8 mouse cellular contexts compared by ENCODE assay signal in genomic region chr3:89727028-89727427, GRCm38 (mm10). TPM values are rescaled to one million over a fixed set of nuclear protein-coding genes. Genes with fewer than 3 reads are reported as not detected.
DNase-seq lines count a peak whose midpoint lies in the region; ATAC-seq and TF ChIP-seq lines count a peak whose summit lies in the region.

No protein-coding gene starts in this region.

- no peak for TF ChIP-seq POLR2A in lung, adult 2 months (IDR thresholded peaks at IDR 0.05; ENCODE audit: borderline replicate concordance, extremely low read depth, low read depth, low read length)

- H3K4me1 ChIP-seq in kidney, embryonic 15.5 days = peaks cover 14% of the 10 kb centered on the region
- peaks cover 61% of the 10 kb centered on the region for H3K4me1 ChIP-seq in E14TG2a.4 (replicated peaks; ENCODE audit: low read depth, low read length)
- peaks cover 10% of the 10 kb centered on the region for H3K4me1 ChIP-seq in heart, postnatal 0 days (ENCODE audit: control insufficient read depth, insufficient read depth)
- H3K4me1 ChIP-seq in lung, adult 2 months (ENCODE audit: control insufficient read depth, insufficient read depth, low read length) = no peaks in the 10 kb centered on the region; the same call in 1 of the 2 replicates

- H3K9ac ChIP-seq in kidney, embryonic 15.5 days = no peak overlapping the region
- H3K9ac ChIP-seq in heart, postnatal 0 days (replicated peaks; ENCODE audit: low read depth, low read length) = no peak overlapping the region

- no peak overlapping the region for H3K27ac ChIP-seq in kidney, embryonic 15.5 days
- H3K27ac ChIP-seq in heart, postnatal 0 days (ENCODE audit: low read depth) = no peak overlapping the region

- no peaks in the 10 kb centered on the region for H3K9me3 ChIP-seq in kidney, embryonic 15.5 days (replicated peaks)
- peaks cover 7% of the 10 kb centered on the region; the same call in 1 of the 2 replicates for H3K9me3 ChIP-seq in E14TG2a.4 (ENCODE audit: low read length)
- H3K9me3 ChIP-seq in heart, postnatal 0 days (replicated peaks; ENCODE audit: control insufficient read depth, low read length) = no peaks in the 10 kb centered on the region

- no peak for TF ChIP-seq EP300 in heart, postnatal 0 days (IDR thresholded peaks at IDR 0.05; ENCODE audit: low read depth)

- WGBS in kidney, embryonic 15.5 days = 24% methylated on average over 4 of the region's 4 CpGs
- WGBS in heart, postnatal 0 days = 8% methylated on average over 4 of the region's 4 CpGs
- 16% methylated on average over 4 of the region's 4 CpGs for WGBS in lung, adult 2 months

- peak; percentile 38 for DNase-seq in kidney, adult 18-20 months
- DNase-seq in adrenal gland, postnatal 36 days = peak; percentile 77 to 78
- peak; percentile 59 for DNase-seq in heart, postnatal 0 days (ENCODE audit: low spot score)
- peak; percentile 23 for DNase-seq in lung, adult 2 months
- peak; percentile 63 to 75 for DNase-seq in spleen, postnatal 4 days (ENCODE audit: low spot score in 2 of 2)
- DNase-seq in right cerebral cortex, postnatal 14 days = no peak

- TF ChIP-seq CTCF in E14TG2a.4 (conservative IDR thresholded peaks at IDR 0.05; ENCODE audit: low read length) = peak; percentile 63
- TF ChIP-seq CTCF in heart, postnatal 0 days (IDR thresholded peaks at IDR 0.05; ENCODE audit: low read depth) = peak; percentile 69
- TF ChIP-seq CTCF in lung, adult 2 months (IDR thresholded peaks at IDR 0.05; ENCODE audit: insufficient read depth, low read length) = peak; percentile 53; the same call in 1 of the 2 replicates

- no peak for ATAC-seq in kidney, embryonic 15.5 days (replicated peaks; ENCODE audit: low FRiP score)
- ATAC-seq in heart, postnatal 0 days (ENCODE audit: insufficient read depth, low read depth) = peak; percentile 65; the same call in 1 of the 2 replicates

- no peaks in the 10 kb centered on the region for H3K36me3 ChIP-seq in kidney, embryonic 15.5 days
- H3K36me3 ChIP-seq in E14TG2a.4 (ENCODE audit: insufficient read depth, low read length) = no peaks in the 10 kb centered on the region
- no peaks in the 10 kb centered on the region for H3K36me3 ChIP-seq in heart, postnatal 0 days (replicated peaks; ENCODE audit: control insufficient read depth, insufficient read depth, low read length)

- H3K4me2 ChIP-seq in kidney, embryonic 15.5 days = no peak overlapping the region
- no peak overlapping the region for H3K4me2 ChIP-seq in heart, postnatal 0 days (ENCODE audit: low read depth, low read length)

- no peaks in the 10 kb centered on the region for H3K27me3 ChIP-seq in kidney, embryonic 15.5 days
- no peaks in the 10 kb centered on the region for H3K27me3 ChIP-seq in E14TG2a.4 (ENCODE audit: insufficient read depth, low read length)
- no peaks in the 10 kb centered on the region for H3K27me3 ChIP-seq in heart, postnatal 0 days (ENCODE audit: control insufficient read depth, insufficient read depth, low read length)

- H3K4me3 ChIP-seq in kidney, embryonic 15.5 days (replicated peaks) = no peak overlapping the region
- no peak overlapping the region for H3K4me3 ChIP-seq in E14TG2a.4 (replicated peaks; ENCODE audit: low read length)
- H3K4me3 ChIP-seq in heart, postnatal 0 days (ENCODE audit: low read depth, low read length) = no peak overlapping the region
- no peak overlapping the region for H3K4me3 ChIP-seq in lung, adult 2 months (replicated peaks; ENCODE audit: extremely low read depth, low read depth, low read length)

RNA-seq across cellular contexts. Expression of gene Adar, which starts 12.2 kb away (rescaled TPM):
- 10.4 and 11.7 TPM in 2 replicates for polyA plus RNA-seq in kidney, embryonic 15.5 days (2015; fragmentation: Nextera tagmentation; extraction: Ambion mirVana)
- total RNA-seq in adrenal gland, postnatal 36 days (2021) = 10 to 100 TPM; 34.2 to 36.7 TPM
- total RNA-seq in heart, postnatal 0 days (2014; rRNA removed; ENCODE audit: low replicate concordance) = 19.2 and 36.7 TPM in 2 replicates
- polyA plus RNA-seq in heart, postnatal 0 days (2015; fragmentation: Nextera tagmentation; extraction: Ambion mirVana) = 3.8 and 4.4 TPM in 2 replicates
- 23.4 and 31.2 TPM in 2 replicates for polyA plus RNA-seq in lung, adult 2 months (2012; rRNA removed)

RNA-seq across cellular contexts. Expression of gene Chrnb2, which starts 37.4 kb away (rescaled TPM):
- 0.57 and 0.75 TPM in 2 replicates for polyA plus RNA-seq in kidney, embryonic 15.5 days (2015; fragmentation: Nextera tagmentation; extraction: Ambion mirVana)
- total RNA-seq in adrenal gland, postnatal 36 days (2021) = 1 to 10 TPM; 3.3 to 3.4 TPM
- 0.11 and 0.15 TPM in 2 replicates for total RNA-seq in heart, postnatal 0 days (2014; rRNA removed; ENCODE audit: low replicate concordance)
- polyA plus RNA-seq in heart, postnatal 0 days (2015; fragmentation: Nextera tagmentation; extraction: Ambion mirVana) = 0.11 and 0.20 TPM in 2 replicates
- 0.60 and 0.70 TPM in 2 replicates for polyA plus RNA-seq in lung, adult 2 months (2012; rRNA removed)

RNA-seq across cellular contexts. Expression of gene Ube2q1, which starts 46.4 kb away (rescaled TPM):
- 11.0 and 12.5 TPM in 2 replicates for polyA plus RNA-seq in kidney, embryonic 15.5 days (2015; fragmentation: Nextera tagmentation; extraction: Ambion mirVana)
- 10 to 100 TPM; 63.9 to 64.4 TPM for total RNA-seq in adrenal gland, postnatal 36 days (2021)
- 36.7 and 80.1 TPM in 2 replicates for total RNA-seq in heart, postnatal 0 days (2014; rRNA removed; ENCODE audit: low replicate concordance)
- 4.7 and 5.5 TPM in 2 replicates for polyA plus RNA-seq in heart, postnatal 0 days (2015; fragmentation: Nextera tagmentation; extraction: Ambion mirVana)
- 24.4 and 25.2 TPM in 2 replicates for polyA plus RNA-seq in lung, adult 2 months (2012; rRNA removed)
